Mouse (Mus musculus) CD4-positive naive resting alpha-beta T cell, adult 76 days (primary cell): ENCODE measurements around the gene C130026I21Rik. TPM values are rescaled to one million over a fixed set of nuclear protein-coding genes. Genes with fewer than 3 reads are reported as not detected.

ENCODE experiments used
- total RNA-seq: library from RNA; stranded (reverse); gene quantifications from one replicate; pipeline ENCODE4 v1.2.4, GENCODE M21; 2023

Gene C130026I21Rik
- 20.0 TPM for total RNA-seq

GRCm38 (mm10) chr1:85270466-85270865 lies at the start of gene C130026I21Rik:
Gene C130026I21Rik, minus strand, starts transcription at chr1:85270566.

GRCm38 (mm10) chr1:85109753-85110152 lies 160.6 kb downstream of the C130026I21Rik start, which contains the start of gene A530032D15Rik:
Gene A530032D15Rik, minus strand, starts transcription at chr1:85109853.

GRCm38 (mm10) chr1:85099864-85100263 lies 170.5 kb downstream of the C130026I21Rik start, which contains the start of gene Gm10553:
Gene Gm10553, plus strand, starts transcription at chr1:85100164.

Other genes with a start within 250 kb of the C130026I21Rik start
- gene Gm10553, start 170.4 kb downstream of the C130026I21Rik start, total RNA-seq, result not detected
- 6.0 TPM for gene A530032D15Rik, start 160.7 kb downstream of the C130026I21Rik start, total RNA-seq